Mouse (Mus musculus): ENCODE data around the gene Rnf207. TPM values are rescaled to one million over a fixed set of nuclear protein-coding genes. Genes with fewer than 3 reads are reported as not detected.

The Rnf207 gene
- polyA plus RNA-seq, 1 experiment, result 2.1 TPM

GRCm38 (mm10) chr4:152351422-152352305 is 32.9 kb upstream of the Rnf207 start:
- TF ChIP-seq POLR2A (IDR thresholded peaks at IDR 0.05; ENCODE audit: low read depth, low read length), result no peak
- TF ChIP-seq CTCF (IDR thresholded peaks at IDR 0.05; ENCODE audit: extremely low read depth, insufficient read length, insufficient replicate concordance, low read depth, low read length), result no peak
- Histone ChIP-seq H3K27ac (ENCODE audit: insufficient read depth, low read depth, low read length) (peak overlapping the region; percentile 45; the same call in 1 of the 2 replicates), H3K4me3 (ENCODE audit: low read depth, low read length) (no peak overlapping the region), H3K36me3 (ENCODE audit: control insufficient read depth, insufficient read depth, low read length) (no peaks in the 10 kb centered on the region), H3K4me1 (ENCODE audit: control insufficient read depth, insufficient read depth, insufficient read length, low read length) (peaks cover 14% of the 10 kb centered on the region), H3K27me3 (ENCODE audit: control insufficient read depth, insufficient read depth, low read length) (no peaks in the 10 kb centered on the region)
- 12% methylated on average over 14 of the region's 14 CpGs for WGBS

DNA sequence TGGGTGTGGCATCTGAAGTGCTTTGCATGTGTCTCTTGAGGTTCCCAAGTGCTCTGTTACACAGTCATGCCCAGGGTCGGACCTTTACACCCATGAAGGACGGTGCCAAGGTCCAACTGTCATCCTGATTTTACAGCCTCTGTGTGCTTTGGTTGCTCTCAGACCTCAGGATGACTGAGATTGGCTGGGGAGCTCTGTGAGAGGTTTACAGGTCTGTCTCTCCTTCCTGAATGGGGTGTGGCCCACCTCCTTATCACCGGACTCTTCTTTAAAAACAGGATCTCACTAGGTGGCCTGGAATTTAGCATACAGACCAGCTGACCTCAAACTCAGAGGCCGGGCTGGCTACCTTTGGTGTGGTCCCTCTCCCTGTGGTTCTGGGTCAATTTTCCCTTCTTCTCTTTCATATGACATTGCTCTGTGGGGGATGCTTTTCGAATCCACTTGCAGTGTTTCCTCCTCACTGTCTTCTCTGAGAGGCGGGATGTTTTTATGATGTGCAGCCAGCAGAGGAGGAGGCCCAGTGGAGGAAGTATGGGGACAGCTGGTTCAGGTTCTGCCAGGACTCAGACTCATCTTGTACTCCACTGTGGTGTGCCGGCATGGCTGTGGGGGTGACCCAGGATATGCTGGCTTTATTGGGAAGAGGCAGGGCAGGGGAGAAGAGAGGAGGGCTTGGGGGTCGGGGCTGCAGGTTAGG is 32.1 kb upstream of the Rnf207 start:
- 19% methylated on average over 8 of the region's 8 CpGs for WGBS
- no peaks in the 10 kb centered on the region for H3K27me3 ChIP-seq (ENCODE audit: control insufficient read depth, insufficient read depth, low read length)
- peaks cover 14% of the 10 kb centered on the region for H3K4me1 ChIP-seq (ENCODE audit: control insufficient read depth, insufficient read depth, insufficient read length, low read length)
- H3K36me3 ChIP-seq (ENCODE audit: control insufficient read depth, insufficient read depth, low read length), result no peaks in the 10 kb centered on the region
- H3K4me3 ChIP-seq (ENCODE audit: low read depth, low read length), result no peak overlapping the region
- H3K27ac ChIP-seq (ENCODE audit: insufficient read depth, low read depth, low read length), result peak overlapping the region; percentile 45
- TF ChIP-seq POLR2A (IDR thresholded peaks at IDR 0.05; ENCODE audit: low read depth, low read length) (no peak), CTCF (IDR thresholded peaks at IDR 0.05; ENCODE audit: extremely low read depth, insufficient read length, insufficient replicate concordance, low read depth, low read length) (no peak)

DNA sequence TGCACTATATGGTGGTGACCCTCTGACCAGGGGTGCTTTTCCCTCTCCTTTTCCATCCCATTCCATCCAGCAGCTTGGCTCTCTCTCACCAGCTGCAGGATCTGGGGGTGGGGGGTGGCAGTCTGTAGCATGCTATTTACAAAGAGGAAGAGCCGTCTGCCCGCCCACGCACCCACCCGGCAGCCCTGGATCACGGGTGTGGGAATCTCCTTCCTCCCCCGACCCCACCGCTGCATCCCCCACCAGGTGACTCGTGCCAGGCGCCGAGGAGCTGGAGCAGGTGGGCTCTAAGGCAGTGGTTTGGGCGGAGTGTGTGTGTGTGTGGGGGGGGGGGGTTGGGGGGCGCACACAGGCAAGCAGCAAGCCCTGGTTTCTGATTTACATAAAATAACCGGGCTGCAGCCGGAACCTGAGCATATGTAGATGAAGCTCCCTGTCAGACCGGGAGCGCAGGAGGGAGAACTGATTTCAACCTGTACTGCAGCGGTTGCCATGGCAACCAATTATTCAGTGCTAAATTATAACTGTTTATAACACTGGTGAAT is 31.1 kb upstream of the Rnf207 start:
- Histone ChIP-seq H3K4me3 (ENCODE audit: low read depth, low read length) (no peak overlapping the region), H3K27ac (ENCODE audit: insufficient read depth, low read depth, low read length) (no peak overlapping the region), H3K27me3 (ENCODE audit: control insufficient read depth, insufficient read depth, low read length) (no peaks in the 10 kb centered on the region), H3K36me3 (ENCODE audit: control insufficient read depth, insufficient read depth, low read length) (no peaks in the 10 kb centered on the region), H3K4me1 (ENCODE audit: control insufficient read depth, insufficient read depth, insufficient read length, low read length) (peaks cover 21% of the 10 kb centered on the region)
- TF ChIP-seq CTCF (IDR thresholded peaks at IDR 0.05; ENCODE audit: extremely low read depth, insufficient read length, insufficient replicate concordance, low read depth, low read length) (no peak), POLR2A (IDR thresholded peaks at IDR 0.05; ENCODE audit: low read depth, low read length) (no peak)
- 2% methylated on average over 17 of the region's 17 CpGs for WGBS

DNA sequence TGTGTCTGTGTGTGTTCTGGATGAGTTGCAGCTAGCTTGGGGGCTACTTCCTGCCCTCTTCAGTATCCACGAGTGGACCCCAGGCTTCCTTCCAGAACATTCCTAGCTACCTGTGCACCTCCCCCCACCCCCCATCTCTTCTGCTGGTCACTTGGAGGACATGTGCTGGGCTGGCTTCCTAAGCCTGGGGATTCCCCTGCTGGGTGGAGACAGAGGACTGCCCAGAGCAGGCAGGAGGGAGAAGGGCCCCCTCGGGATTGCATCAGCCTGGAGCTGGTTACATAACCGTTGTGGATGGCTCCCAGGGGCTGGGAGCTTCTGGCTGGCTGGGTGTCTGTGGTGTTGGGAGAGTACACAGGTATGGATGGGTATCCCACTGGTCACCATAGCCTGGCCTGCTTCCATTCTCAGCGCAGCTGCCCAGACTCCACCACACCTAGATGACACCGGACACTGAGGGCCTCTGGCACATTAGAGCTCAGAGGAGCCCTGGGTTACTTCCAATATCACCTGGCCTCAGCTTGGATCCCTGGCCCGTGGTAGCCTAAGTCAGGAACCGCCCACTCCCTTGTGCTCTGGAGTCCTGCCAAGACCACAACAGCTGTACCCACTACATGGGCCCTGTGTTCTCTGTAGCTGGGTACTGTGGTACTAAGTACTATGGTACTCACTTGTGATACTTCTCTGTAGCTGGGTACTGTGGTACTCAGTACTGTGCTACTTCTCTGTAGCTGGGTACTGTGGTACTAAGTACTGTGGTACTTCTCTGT is 26.5 kb upstream of the Rnf207 start:
- Histone ChIP-seq H3K27me3 (ENCODE audit: control insufficient read depth, insufficient read depth, low read length) (no peaks in the 10 kb centered on the region; the same call in 1 of the 2 replicates), H3K4me1 (ENCODE audit: control insufficient read depth, insufficient read depth, insufficient read length, low read length) (peaks cover 20% of the 10 kb centered on the region), H3K27ac (ENCODE audit: insufficient read depth, low read depth, low read length) (no peak overlapping the region), H3K4me3 (ENCODE audit: low read depth, low read length) (no peak overlapping the region), H3K36me3 (ENCODE audit: control insufficient read depth, insufficient read depth, low read length) (no peaks in the 10 kb centered on the region)
- 33% methylated on average over 7 of the region's 7 CpGs for WGBS
- TF ChIP-seq POLR2A (IDR thresholded peaks at IDR 0.05; ENCODE audit: low read depth, low read length), result no peak
- no peak for TF ChIP-seq CTCF (IDR thresholded peaks at IDR 0.05; ENCODE audit: extremely low read depth, insufficient read length, insufficient replicate concordance, low read depth, low read length)

GRCm38 (mm10) chr4:152344651-152345050 is 25.9 kb upstream of the Rnf207 start:
- H3K4me3 ChIP-seq (ENCODE audit: low read depth, low read length), result no peak overlapping the region
- peaks cover 6% of the 10 kb centered on the region for H3K27me3 ChIP-seq (ENCODE audit: control insufficient read depth, insufficient read depth, low read length)
- peaks cover 18% of the 10 kb centered on the region for H3K4me1 ChIP-seq (ENCODE audit: control insufficient read depth, insufficient read depth, insufficient read length, low read length)
- no peaks in the 10 kb centered on the region for H3K36me3 ChIP-seq (ENCODE audit: control insufficient read depth, insufficient read depth, low read length)
- no peak overlapping the region for H3K27ac ChIP-seq (ENCODE audit: insufficient read depth, low read depth, low read length)
- TF ChIP-seq POLR2A (IDR thresholded peaks at IDR 0.05; ENCODE audit: low read depth, low read length), result no peak
- no peak for TF ChIP-seq CTCF (IDR thresholded peaks at IDR 0.05; ENCODE audit: extremely low read depth, insufficient read length, insufficient replicate concordance, low read depth, low read length)
- WGBS, result 28% methylated on average over 7 of the region's 7 CpGs

- Histone ChIP-seq H3K36me3 (ENCODE audit: control insufficient read depth, insufficient read depth, low read length) (no peaks in the 10 kb centered on the region), H3K27ac (ENCODE audit: insufficient read depth, low read depth, low read length) (no peak overlapping the region), H3K4me1 (ENCODE audit: control insufficient read depth, insufficient read depth, insufficient read length, low read length) (peaks cover 19% of the 10 kb centered on the region), H3K27me3 (ENCODE audit: control insufficient read depth, insufficient read depth, low read length) (peaks cover 20% of the 10 kb centered on the region), H3K4me3 (ENCODE audit: low read depth, low read length) (no peak overlapping the region)
- WGBS, result 9% methylated on average over 5 of the region's 5 CpGs
- TF ChIP-seq CTCF (IDR thresholded peaks at IDR 0.05; ENCODE audit: extremely low read depth, insufficient read length, insufficient replicate concordance, low read depth, low read length), result peak; percentile 62; the same call in 1 of the 2 replicates
- TF ChIP-seq POLR2A (IDR thresholded peaks at IDR 0.05; ENCODE audit: low read depth, low read length), result no peak
Measured at GRCm38 (mm10) chr4:152343296-152343695, 24.5 kb upstream of the Rnf207 start.
